ENCODE assay signal across 19 mouse cellular contexts in genomic region chr11:44188202-44188601, GRCm38 (mm10).
"Had no signal": no experiment of that assay in that cellular context is flagged by ENCODE, and none has a peak within 500 bp of the region (broad histone marks: within the 10 kb centered on the region; RNA-seq: fewer than 3 reads in every experiment).

No protein-coding gene starts in this region.

- H3K4me3 ChIP-seq: limb, embryonic 12.5 days; liver, embryonic 13.5 days; lung, embryonic 15.5 days; megakaryocyte, embryonic 14.5 days; midbrain, embryonic 15.5 days; neural tube, embryonic 12.5 days; stomach, embryonic 15.5 days had no signal

- DNase-seq: kidney, adult 11 months; kidney, postnatal 10 days; kidney, postnatal 4 days; liver; liver, embryonic 13.5 days; liver, postnatal 0 days; lung, postnatal 14 days; right cerebral cortex, postnatal 4 days; spleen, adult 18-20 months; thymus, adult 18-20 months; thymus, postnatal 14 days had no signal

- H3K4me2 ChIP-seq: limb, embryonic 12.5 days; liver, embryonic 13.5 days; lung, embryonic 15.5 days; midbrain, embryonic 11.5 days; midbrain, embryonic 15.5 days; neural tube, embryonic 12.5 days; stomach, embryonic 15.5 days had no signal

- H3K27ac ChIP-seq: limb, embryonic 12.5 days; liver, embryonic 13.5 days; lung, embryonic 15.5 days; macrophage; midbrain, embryonic 15.5 days; neural tube, embryonic 12.5 days; stomach, embryonic 15.5 days had no signal

- H3K9me3 ChIP-seq: limb, embryonic 12.5 days; liver, embryonic 13.5 days; lung, embryonic 15.5 days; midbrain, embryonic 15.5 days; neural tube, embryonic 12.5 days; stomach, embryonic 15.5 days had no signal

- H3K36me3 ChIP-seq: limb, embryonic 12.5 days; liver, embryonic 13.5 days; lung, embryonic 15.5 days; midbrain, embryonic 15.5 days; neural tube, embryonic 12.5 days; stomach, embryonic 15.5 days had no signal

- H3K9ac ChIP-seq: limb, embryonic 12.5 days; liver, embryonic 13.5 days; liver, postnatal 0 days; lung, embryonic 15.5 days; midbrain, embryonic 15.5 days; neural tube, embryonic 12.5 days; stomach, embryonic 15.5 days had no signal

- H3K4me1 ChIP-seq: limb, embryonic 12.5 days; liver, embryonic 13.5 days; megakaryocyte, embryonic 14.5 days; midbrain, embryonic 15.5 days; neural tube, embryonic 12.5 days; stomach, embryonic 15.5 days had no signal

- ATAC-seq: liver, postnatal 0 days; midbrain, embryonic 15.5 days had no signal

- H3K27me3 ChIP-seq: limb, embryonic 12.5 days; liver, embryonic 13.5 days; lung, embryonic 15.5 days; megakaryocyte, embryonic 14.5 days; midbrain, embryonic 15.5 days; neural tube, embryonic 12.5 days; stomach, embryonic 15.5 days had no signal
